Mouse (Mus musculus) NIH3T3 (cell line): ENCODE data around the gene Tent4b.

ENCODE experiments used
- DNase-seq: peaks from one replicate; pipeline ENCODE4 v3.0.0-alpha.2; 2012; ENCODE audit warnings: low read depth

The Tent4b gene

DNA sequence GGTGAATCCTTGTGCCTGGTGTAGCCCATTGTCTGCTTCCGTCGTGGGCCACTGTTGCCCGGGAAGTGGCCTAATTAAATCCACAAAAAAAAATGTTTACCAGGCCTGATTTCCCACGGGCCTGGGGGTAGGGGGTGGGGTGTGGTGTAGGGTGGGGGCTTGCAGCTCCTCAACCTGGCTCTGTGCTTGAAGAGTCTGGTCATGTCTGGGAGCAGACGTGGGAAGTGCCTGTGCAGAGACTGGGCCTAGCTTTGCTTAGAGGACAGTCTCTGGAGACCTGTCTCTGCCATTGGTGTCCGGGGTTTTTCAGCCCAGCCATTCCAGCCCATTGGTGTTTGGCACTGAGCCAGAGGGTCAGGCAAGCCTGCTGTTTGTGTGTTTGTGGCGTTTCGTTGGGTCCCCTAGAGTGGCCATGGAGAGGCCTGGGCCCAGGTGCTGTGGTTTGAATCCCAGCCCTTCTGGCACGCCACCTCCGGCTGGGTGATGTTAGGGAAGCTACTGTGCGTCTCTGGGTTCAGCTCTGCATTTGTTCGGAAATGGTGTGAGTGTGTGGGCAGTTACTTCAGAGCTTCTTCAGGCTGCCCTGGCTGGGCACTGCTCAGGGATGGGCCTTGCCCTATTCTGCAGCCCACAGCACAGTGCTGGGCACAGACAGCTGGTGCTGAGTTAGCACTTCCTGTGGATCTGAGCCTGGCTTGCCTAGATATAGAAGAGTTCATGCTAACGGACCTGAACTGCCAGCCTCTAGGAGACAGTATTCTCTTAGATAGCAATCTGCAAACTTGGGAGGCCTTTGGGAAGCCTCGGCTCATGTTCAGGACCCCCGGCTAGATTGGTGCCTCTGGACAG, 102.8 kb downstream of the Tent4b start:
- DNase-seq: no peak

DNA sequence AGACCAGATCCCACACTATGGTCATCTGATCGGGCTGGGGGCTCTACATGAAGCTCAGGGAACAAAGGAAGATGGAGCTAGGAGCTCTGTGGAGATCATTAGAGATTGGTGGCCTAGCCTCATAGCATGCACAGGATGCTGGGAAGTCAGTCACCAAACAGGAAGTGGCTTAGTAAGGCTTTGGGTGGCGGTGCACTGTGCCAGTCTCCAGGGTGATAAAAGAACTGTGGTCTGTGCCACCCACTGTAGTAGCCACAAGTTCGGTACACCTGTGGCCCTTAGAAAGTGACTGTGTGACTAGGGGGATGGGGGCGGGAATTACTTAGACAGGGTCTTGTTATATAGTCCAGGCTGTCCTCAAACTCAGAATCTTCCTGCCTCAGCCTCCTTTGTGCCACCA, 106.8 kb downstream of the Tent4b start:
- no peak for DNase-seq

DNA sequence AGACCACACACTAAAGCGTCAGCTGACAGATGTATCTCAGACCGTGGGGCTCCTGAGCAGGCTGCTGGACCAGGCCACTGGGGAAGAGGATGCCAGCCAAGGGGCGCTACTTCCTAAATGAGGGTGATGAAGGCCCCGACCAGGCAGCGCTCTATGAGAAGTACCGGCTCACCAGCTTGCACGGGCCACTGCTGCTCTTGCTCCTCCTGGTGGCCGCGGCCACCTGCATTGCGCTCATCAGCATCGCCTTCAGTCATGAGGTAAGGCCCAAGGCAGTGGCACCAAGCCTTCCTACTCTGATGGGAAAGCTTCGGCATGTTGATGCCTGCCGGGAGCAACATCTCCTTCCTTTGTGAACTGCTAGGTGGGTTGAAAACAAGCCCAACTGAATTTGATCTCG, 107.5 kb downstream of the Tent4b start:
- DNase-seq: peak; percentile 39

GRCm38 (mm10) chr8:88307736-88308135, 108.7 kb downstream of the Tent4b start:
- DNase-seq: no peak
